Mouse (Mus musculus) limb, embryonic 12.5 days (tissue): ENCODE measurements around the gene Zfp42. TPM values are rescaled to one million over a fixed set of nuclear protein-coding genes. Genes with fewer than 3 reads are reported as not detected.

ENCODE experiments used
- ATAC-seq: fragments of 200-750 bp; cut with Nextera tagmentation; 2 replicates; pipeline ENCODE4 v1.8.0; 2017; ENCODE audit warnings: low read depth, moderate TSS enrichment; ENCODE audit not compliant: insufficient number of reproducible peaks, insufficient read depth, low FRiP score, low TSS enrichment
- H3K27ac ChIP-seq: fragments of 300-500 bp; sonication (generic); 2 replicates; pipeline ENCODE4 v1.5.1; 2016; ENCODE audit warnings: mild to moderate bottlenecking, moderate library complexity
- H3K27me3 ChIP-seq: fragments of 300-500 bp; sonication (generic); 2 replicates; pipeline ENCODE4 v1.6.1; 2016; ENCODE audit warnings: mild to moderate bottlenecking, moderate library complexity
- H3K36me3 ChIP-seq: fragments of 300-500 bp; sonication (generic); 2 replicates; pipeline ENCODE4 v1.6.1; 2016; ENCODE audit warnings: mild to moderate bottlenecking, moderate library complexity
- H3K4me1 ChIP-seq: fragments of 300-500 bp; sonication (generic); replicated peaks from 2 replicates; pipeline ENCODE4 v1.6.1; 2016
- H3K4me2 ChIP-seq: fragments of 300-500 bp; sonication (generic); 2 replicates; pipeline ENCODE4 v1.6.1; 2016; ENCODE audit warnings: mild to moderate bottlenecking, moderate library complexity
- H3K4me3 ChIP-seq: fragments of 300-500 bp; sonication (generic); replicated peaks from 2 replicates; pipeline ENCODE4 v1.5.1; 2016; ENCODE audit warnings: mild to moderate bottlenecking
- H3K9ac ChIP-seq: fragments of 300-500 bp; sonication (generic); replicated peaks from 2 replicates; pipeline ENCODE4 v1.6.1; 2016; ENCODE audit warnings: mild to moderate bottlenecking, moderate library complexity
- H3K9me3 ChIP-seq: fragments of 300-500 bp; sonication (generic); 2 replicates; pipeline ENCODE4 v1.6.1; 2016; ENCODE audit warnings: mild to moderate bottlenecking, moderate library complexity
- WGBS: fragments of 180-500 bp; shearing (Covaris S2); methylation state at CpG from one replicate; pipeline ENCODE4 v1.1.7; 2016; 5-methylcytosine and 5-hydroxymethylcytosine counted together
- polyA plus RNA-seq: library from polyadenylated mRNA; unstranded; fragments of >200 nt; fragmentation: Nextera tagmentation; extraction: Ambion mirVana; gene quantifications from 2 replicates; pipeline ENCODE4 v1.2.1, GENCODE M21; 2016

The Zfp42 gene
- polyA plus RNA-seq, 1 experiment from 2014 or later: 0.11 TPM

GRCm38 (mm10) chr8:43251653-43252052 is 55.1 kb downstream of the Zfp42 start:
- no peak overlapping the region for H3K4me3 ChIP-seq
- H3K27ac ChIP-seq: no peak overlapping the region
- no peak overlapping the region for H3K9ac ChIP-seq
- no peak for ATAC-seq
- no peak overlapping the region for H3K4me2 ChIP-seq
- H3K4me1 ChIP-seq: no peaks in the 10 kb centered on the region
- H3K36me3 ChIP-seq: no peaks in the 10 kb centered on the region
- WGBS: 83% methylated on average over 6 of the region's 6 CpGs
- no peaks in the 10 kb centered on the region for H3K27me3 ChIP-seq
- H3K9me3 ChIP-seq: 0 out of 2 replicates have a peak, but pooled peaks cover 3% of the 10 kb centered on the region

DNA sequence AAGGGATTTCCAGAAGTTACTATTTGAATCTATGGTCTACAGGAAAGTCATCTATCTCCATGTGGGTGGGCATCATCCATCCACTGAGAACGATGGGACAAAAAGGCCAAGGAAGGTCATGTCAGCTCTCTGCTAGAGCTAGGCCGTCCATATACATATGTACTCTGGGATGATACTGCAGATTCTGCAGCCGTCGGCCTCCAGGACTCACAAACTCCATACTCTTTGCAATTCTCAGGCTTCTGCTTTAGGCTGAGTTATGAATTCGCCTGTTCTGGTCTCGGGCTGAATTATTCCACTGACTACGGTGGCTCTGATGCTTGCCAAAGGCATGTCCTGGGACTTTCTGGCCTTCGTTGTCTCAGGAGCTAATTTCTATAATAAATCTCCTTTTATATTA is 58.1 kb downstream of the Zfp42 start:
- Histone ChIP-seq H3K27ac (no peak overlapping the region), H3K4me1 (no peaks in the 10 kb centered on the region), H3K27me3 (no peaks in the 10 kb centered on the region), H3K4me3 (no peak overlapping the region), H3K9ac (no peak overlapping the region), H3K4me2 (no peak overlapping the region), H3K9me3 (0 out of 2 replicates have a peak, but pooled peaks cover 3% of the 10 kb centered on the region), H3K36me3 (no peaks in the 10 kb centered on the region)
- no peak for ATAC-seq
- 85% methylated on average over 8 of the region's 8 CpGs for WGBS

Other genes with a start within 250 kb of the Zfp42 start
- not detected in 2 replicates for gene Triml1, start 165.5 kb downstream of the Zfp42 start, polyA plus RNA-seq
- not detected in 2 replicates for gene Triml2, start 126.4 kb downstream of the Zfp42 start, polyA plus RNA-seq
- gene Adam26b, start 221.1 kb upstream of the Zfp42 start, polyA plus RNA-seq: not detected in 2 replicates